ENCODE assay signal across 8 mouse cellular contexts in the genomic region with DNA sequence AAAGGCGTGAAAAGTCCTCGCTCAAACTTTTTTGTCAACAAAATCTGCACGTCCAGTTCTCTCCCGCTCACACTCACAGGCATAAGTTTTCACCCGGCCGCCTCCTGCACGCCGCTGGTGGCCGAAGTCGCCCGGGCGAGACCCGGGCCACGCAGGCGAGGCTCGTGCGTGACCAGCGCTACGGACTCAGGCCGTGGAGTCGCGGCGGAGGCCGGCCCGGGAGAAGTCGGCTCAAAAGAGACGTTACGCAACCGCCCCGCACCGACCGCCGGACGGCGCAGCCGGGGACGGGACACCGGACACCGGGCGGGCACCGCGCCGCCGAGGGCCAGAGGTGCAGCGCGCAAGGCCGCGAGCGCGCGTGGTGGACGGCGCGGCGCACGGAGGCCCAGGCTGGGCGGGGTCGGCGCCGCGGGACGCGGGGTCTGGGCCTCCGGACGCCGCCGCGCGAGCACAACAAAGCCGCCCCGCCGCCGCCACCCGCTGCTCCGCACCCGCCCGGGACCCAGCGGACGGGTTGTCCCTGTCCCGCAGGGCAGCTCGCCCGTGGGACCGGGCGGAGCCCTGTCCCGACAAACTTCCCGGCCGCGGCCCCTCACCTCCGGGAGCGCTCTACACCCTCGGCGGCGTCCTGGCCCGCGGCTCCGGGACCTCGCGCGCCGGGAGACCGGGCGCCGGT. TPM values are rescaled to one million over a fixed set of nuclear protein-coding genes. Genes with fewer than 3 reads are reported as not detected.
A peak's percentile ranks its signal among the peaks of the same experiment; 100 is the strongest.
DNase-seq lines count a peak whose midpoint lies in the region; ATAC-seq lines count a peak whose summit lies in the region.

No protein-coding gene starts in this region.

- H3K9ac ChIP-seq in forebrain, embryonic 14.5 days (ENCODE audit: low read length): peak overlapping the region; percentile 87

- peaks cover 13% of the 10 kb centered on the region for H3K4me1 ChIP-seq in forebrain, embryonic 14.5 days (ENCODE audit: control insufficient read depth, insufficient read depth, low read length)
- H3K4me1 ChIP-seq in megakaryocyte, embryonic 14.5 days: peaks cover 28% of the 10 kb centered on the region

- H3K27ac ChIP-seq in forebrain, embryonic 14.5 days (ENCODE audit: low read depth, low read length): peak overlapping the region; percentile 75

- peak overlapping the region; percentile 87 for H3K4me3 ChIP-seq in forebrain, embryonic 14.5 days (ENCODE audit: low read depth, low read length)
- peak overlapping the region; percentile 93 for H3K4me3 ChIP-seq in megakaryocyte, embryonic 14.5 days (replicated peaks)

- ATAC-seq in forebrain, embryonic 14.5 days: peak; percentile 63

- peaks cover 7% of the 10 kb centered on the region for H3K27me3 ChIP-seq in forebrain, embryonic 14.5 days (replicated peaks; ENCODE audit: control insufficient read depth, insufficient read depth, low read length)
- peaks cover 67% of the 10 kb centered on the region for H3K27me3 ChIP-seq in megakaryocyte, embryonic 14.5 days (replicated peaks)

- DNase-seq in NIH3T3 (ENCODE audit: low read depth): peak; percentile 64
- peak; percentile 68 for DNase-seq in cerebellum, adult 11-12 months
- peak; percentile 20 for DNase-seq in forebrain, embryonic 14.5 days (ENCODE audit: low spot score)
- peak; percentile 58 for DNase-seq in heart, postnatal 4 days
- DNase-seq in left cerebral cortex, postnatal 36 days (ENCODE audit: low spot score in 2 of 2): peak; percentile 24 to 34
- peak; percentile 31 for DNase-seq in right cerebral cortex, postnatal 25 days
- no peak for DNase-seq in c-Kit-positive CD71-positive TER-119-positive erythroid progenitor cells, embryonic 14.5 days (ENCODE audit: low spot score)

- WGBS in forebrain, embryonic 14.5 days: under 1% methylated on average over 59 of the region's 103 CpGs

- intact Hi-C loops in left cerebral cortex, postnatal 36 days (cut with DNase I): loop anchor here (5.0 kb wide), 1 partner anchor 52 kb away; a partner anchor contains a TSS

- H3K9me3 ChIP-seq in forebrain, embryonic 14.5 days (replicated peaks; ENCODE audit: control insufficient read depth, low read length): no peaks in the 10 kb centered on the region
- H3K9me3 ChIP-seq in megakaryocyte, embryonic 14.5 days: no peaks in the 10 kb centered on the region

- no peaks in the 10 kb centered on the region for H3K36me3 ChIP-seq in forebrain, embryonic 14.5 days (ENCODE audit: control insufficient read depth, insufficient read depth, low read length)
- H3K36me3 ChIP-seq in megakaryocyte, embryonic 14.5 days (replicated peaks; ENCODE audit: low read length): no peaks in the 10 kb centered on the region

- peak overlapping the region; percentile 93 for H3K4me2 ChIP-seq in forebrain, embryonic 14.5 days (ENCODE audit: low read length)

RNA-seq across cellular contexts. Expression of a gene that starts 0.5 kb away (rescaled TPM):
- not detected in 2 replicates for polyA plus RNA-seq in forebrain, embryonic 14.5 days (2014; fragmentation: Nextera tagmentation; extraction: Ambion mirVana)
- under 1 TPM; 0.36 to 0.50 TPM for total RNA-seq in heart, postnatal 4 days (2021)
- not detected for total RNA-seq in left cerebral cortex, postnatal 36 days (2021)
- polyA plus RNA-seq in megakaryocyte, embryonic 14.5 days (2012; ENCODE audit: insufficient read depth, low replicate concordance): 0.67 TPM in 1 of 2 replicates, not detected in the other

RNA-seq across cellular contexts. Expression of a gene that starts 12.8 kb away (rescaled TPM):
- polyA plus RNA-seq in forebrain, embryonic 14.5 days (2014; fragmentation: Nextera tagmentation; extraction: Ambion mirVana): 5.0 and 6.2 TPM in 2 replicates
- total RNA-seq in heart, postnatal 4 days (2021): 10 to 100 TPM; 53.8 to 56.0 TPM
- 10 to 100 TPM; 17.0 to 20.2 TPM for total RNA-seq in left cerebral cortex, postnatal 36 days (2021)
- polyA plus RNA-seq in megakaryocyte, embryonic 14.5 days (2012; ENCODE audit: insufficient read depth, low replicate concordance): 2.0 TPM in 1 of 2 replicates, not detected in the other

RNA-seq across cellular contexts. Expression of a gene that starts 52.5 kb away (rescaled TPM):
- 21.1 and 31.7 TPM in 2 replicates for polyA plus RNA-seq in forebrain, embryonic 14.5 days (2014; fragmentation: Nextera tagmentation; extraction: Ambion mirVana)
- total RNA-seq in heart, postnatal 4 days (2021): 10 to 100 TPM; 77.1 to 91.9 TPM
- total RNA-seq in left cerebral cortex, postnatal 36 days (2021): 10 to 100 TPM; 39.3 to 45.4 TPM
- polyA plus RNA-seq in megakaryocyte, embryonic 14.5 days (2012; ENCODE audit: insufficient read depth, low replicate concordance): 119 and 460 TPM in 2 replicates
